Mouse (Mus musculus): ENCODE results near the gene Nxpe4. TPM values are rescaled to one million over a fixed set of nuclear protein-coding genes. Genes with fewer than 3 reads are reported as not detected.
"Not testable (repeated sequence)": the region's sequence is repeated elsewhere in the genome, so short reads cannot be mapped to it uniquely, and the experiment has no call there.

The Nxpe4 gene
- total and polyA plus RNA-seq, 2 experiments from 2014 or later, result 5.9 to 9.5 TPM

GRCm38 (mm10) chr9:48146761-48147160 is 15.1 kb upstream of the Nxpe4 start:
- no peak overlapping the region for H3K27ac ChIP-seq (ENCODE audit: low read depth)
- H3K9me3 ChIP-seq (replicated peaks; ENCODE audit: control insufficient read depth, low read length), result no peaks in the 10 kb centered on the region
- H3K4me2 ChIP-seq (ENCODE audit: low read depth, low read length), result no peak overlapping the region
- H3K9ac ChIP-seq (replicated peaks; ENCODE audit: low read depth, low read length), result no peak overlapping the region
- 69% methylated on average over 3 of the region's 3 CpGs for WGBS
- no peaks in the 10 kb centered on the region for H3K27me3 ChIP-seq (ENCODE audit: control insufficient read depth, insufficient read depth, low read length)
- ATAC-seq (ENCODE audit: insufficient read depth, low read depth) (no peak), DNase-seq (ENCODE audit: low spot score) (no peak)
- no peaks in the 10 kb centered on the region for H3K36me3 ChIP-seq (replicated peaks; ENCODE audit: control insufficient read depth, insufficient read depth, low read length)
- no peaks in the 10 kb centered on the region for H3K4me1 ChIP-seq (ENCODE audit: control insufficient read depth, insufficient read depth)
- TF ChIP-seq EP300 (IDR thresholded peaks at IDR 0.05; ENCODE audit: low read depth) (no peak), CTCF (IDR thresholded peaks at IDR 0.05; ENCODE audit: low read depth) (no peak)
- no peak overlapping the region for H3K4me3 ChIP-seq (ENCODE audit: low read depth, low read length)

- DNase-seq (ENCODE audit: low spot score); H3K27ac ChIP-seq (ENCODE audit: low read depth); H3K4me3 ChIP-seq (ENCODE audit: low read depth, low read length); H3K27me3 ChIP-seq (ENCODE audit: control insufficient read depth, insufficient read depth, low read length); H3K9ac ChIP-seq (replicated peaks; ENCODE audit: low read depth, low read length); H3K9me3 ChIP-seq (replicated peaks; ENCODE audit: control insufficient read depth, low read length); H3K4me1 ChIP-seq (ENCODE audit: control insufficient read depth, insufficient read depth); ATAC-seq (ENCODE audit: insufficient read depth, low read depth); H3K36me3 ChIP-seq (replicated peaks; ENCODE audit: control insufficient read depth, insufficient read depth, low read length); H3K4me2 ChIP-seq (ENCODE audit: low read depth, low read length): not testable (repeated sequence)
- WGBS, result 65% methylated on average over 6 of the region's 6 CpGs
Observed at GRCm38 (mm10) chr9:48166531-48166930, 4.7 kb downstream of the Nxpe4 start.

GRCm38 (mm10) chr9:48176764-48177163 is 14.9 kb downstream of the Nxpe4 start:
- H3K27ac ChIP-seq (ENCODE audit: low read depth), result no peak overlapping the region
- no peaks in the 10 kb centered on the region for H3K4me1 ChIP-seq (ENCODE audit: control insufficient read depth, insufficient read depth)
- no peak overlapping the region for H3K4me3 ChIP-seq (ENCODE audit: low read depth, low read length)
- no peaks in the 10 kb centered on the region for H3K9me3 ChIP-seq (replicated peaks; ENCODE audit: control insufficient read depth, low read length)
- TF ChIP-seq CTCF (IDR thresholded peaks at IDR 0.05; ENCODE audit: low read depth) (peak; percentile 24), EP300 (IDR thresholded peaks at IDR 0.05; ENCODE audit: low read depth) (no peak)
- H3K9ac ChIP-seq (replicated peaks; ENCODE audit: low read depth, low read length), result no peak overlapping the region
- DNase-seq (ENCODE audit: low spot score), result no peak
- H3K27me3 ChIP-seq (ENCODE audit: control insufficient read depth, insufficient read depth, low read length), result no peaks in the 10 kb centered on the region
- no peak for ATAC-seq (ENCODE audit: insufficient read depth, low read depth)
- H3K4me2 ChIP-seq (ENCODE audit: low read depth, low read length), result no peak overlapping the region
- 50% methylated on average over 1 of the region's 1 CpGs for WGBS
- no peaks in the 10 kb centered on the region for H3K36me3 ChIP-seq (replicated peaks; ENCODE audit: control insufficient read depth, insufficient read depth, low read length)

- WGBS, result 85% methylated on average over 7 of the region's 7 CpGs
- TF ChIP-seq CTCF (IDR thresholded peaks at IDR 0.05; ENCODE audit: low read depth), result no peak
- no peak for TF ChIP-seq EP300 (IDR thresholded peaks at IDR 0.05; ENCODE audit: low read depth)
Observed at GRCm38 (mm10) chr9:48181300-48181699, 19.5 kb downstream of the Nxpe4 start.

GRCm38 (mm10) chr9:48182718-48183414 is 21.0 kb downstream of the Nxpe4 start:
- no peaks in the 10 kb centered on the region for H3K4me1 ChIP-seq (ENCODE audit: control insufficient read depth, insufficient read depth)
- H3K4me2 ChIP-seq (ENCODE audit: low read depth, low read length), result no peak overlapping the region
- DNase-seq (ENCODE audit: low spot score) (no peak), ATAC-seq (ENCODE audit: insufficient read depth, low read depth) (no peak)
- H3K27ac ChIP-seq (ENCODE audit: low read depth), result no peak overlapping the region
- TF ChIP-seq EP300 (IDR thresholded peaks at IDR 0.05; ENCODE audit: low read depth), result no peak
- no peak for TF ChIP-seq CTCF (IDR thresholded peaks at IDR 0.05; ENCODE audit: low read depth)
- WGBS, result 73% methylated on average over 7 of the region's 7 CpGs
- H3K4me3 ChIP-seq (ENCODE audit: low read depth, low read length), result no peak overlapping the region
- H3K9me3 ChIP-seq (replicated peaks; ENCODE audit: control insufficient read depth, low read length), result no peaks in the 10 kb centered on the region
- no peaks in the 10 kb centered on the region for H3K27me3 ChIP-seq (ENCODE audit: control insufficient read depth, insufficient read depth, low read length)
- no peaks in the 10 kb centered on the region for H3K36me3 ChIP-seq (replicated peaks; ENCODE audit: control insufficient read depth, insufficient read depth, low read length)
- no peak overlapping the region for H3K9ac ChIP-seq (replicated peaks; ENCODE audit: low read depth, low read length)

More at GRCm38 (mm10) chr9:48181300-48181699, 19.5 kb downstream of the Nxpe4 start:
- DNase-seq (ENCODE audit: low spot score) (no peak), ATAC-seq (ENCODE audit: insufficient read depth, low read depth) (no peak)
- H3K27me3 ChIP-seq (ENCODE audit: control insufficient read depth, insufficient read depth, low read length), result no peaks in the 10 kb centered on the region
- H3K27ac ChIP-seq (ENCODE audit: low read depth), result no peak overlapping the region
- no peaks in the 10 kb centered on the region for H3K4me1 ChIP-seq (ENCODE audit: control insufficient read depth, insufficient read depth)
- no peaks in the 10 kb centered on the region for H3K9me3 ChIP-seq (replicated peaks; ENCODE audit: control insufficient read depth, low read length)
- H3K36me3 ChIP-seq (replicated peaks; ENCODE audit: control insufficient read depth, insufficient read depth, low read length), result no peaks in the 10 kb centered on the region
- no peak overlapping the region for H3K4me3 ChIP-seq (ENCODE audit: low read depth, low read length)
- H3K4me2 ChIP-seq (ENCODE audit: low read depth, low read length), result no peak overlapping the region
- no peak overlapping the region for H3K9ac ChIP-seq (replicated peaks; ENCODE audit: low read depth, low read length)

- DNase-seq (ENCODE audit: low spot score), result no peak
- Histone ChIP-seq H3K9ac (replicated peaks; ENCODE audit: low read depth, low read length) (no peak overlapping the region), H3K27me3 (ENCODE audit: control insufficient read depth, insufficient read depth, low read length) (no peaks in the 10 kb centered on the region), H3K36me3 (replicated peaks; ENCODE audit: control insufficient read depth, insufficient read depth, low read length) (no peaks in the 10 kb centered on the region), H3K4me3 (ENCODE audit: low read depth, low read length) (no peak overlapping the region), H3K27ac (ENCODE audit: low read depth) (no peak overlapping the region), H3K4me2 (ENCODE audit: low read depth, low read length) (no peak overlapping the region), H3K4me1 (ENCODE audit: control insufficient read depth, insufficient read depth) (no peaks in the 10 kb centered on the region), H3K9me3 (replicated peaks; ENCODE audit: control insufficient read depth, low read length) (no peaks in the 10 kb centered on the region)
- 79% methylated on average over 7 of the region's 7 CpGs for WGBS
- TF ChIP-seq CTCF (IDR thresholded peaks at IDR 0.05; ENCODE audit: low read depth), result no peak
- TF ChIP-seq EP300 (IDR thresholded peaks at IDR 0.05; ENCODE audit: low read depth), result no peak
- ATAC-seq (ENCODE audit: insufficient read depth, low read depth), result no peak
Observed at GRCm38 (mm10) chr9:48184319-48184718, 22.5 kb downstream of the Nxpe4 start.
